Mouse (Mus musculus) kidney, embryonic 14.5 days (tissue): ENCODE results near the gene Eps15. TPM values are rescaled to one million over a fixed set of nuclear protein-coding genes. Genes with fewer than 3 reads are reported as not detected.

Source experiments
- ATAC-seq: fragments of 200-750 bp; cut with Nextera tagmentation; 2 replicates; pipeline ENCODE4 v1.8.0; 2017; ENCODE audit warnings: moderate number of reproducible peaks, mild to moderate bottlenecking, moderate TSS enrichment, moderate library complexity; ENCODE audit not compliant: low FRiP score, low TSS enrichment
- H3K27ac ChIP-seq: fragments of 300-500 bp; sonication (generic); 2 replicates; pipeline ENCODE4 v1.5.1; 2014; ENCODE audit warnings: low read depth, mild to moderate bottlenecking, low read length, moderate library complexity, mixed read lengths
- H3K27me3 ChIP-seq: fragments of 300-500 bp; sonication (generic); 2 replicates; pipeline ENCODE4 v1.6.1; 2014; ENCODE audit warnings: mild to moderate bottlenecking, low read length; ENCODE audit not compliant: control insufficient read depth, insufficient read depth
- H3K36me3 ChIP-seq: fragments of 300-500 bp; sonication (generic); 2 replicates; pipeline ENCODE4 v1.6.1; 2014; ENCODE audit warnings: low read length, mixed read lengths; ENCODE audit not compliant: control insufficient read depth, insufficient read depth
- H3K4me1 ChIP-seq: fragments of 300-500 bp; sonication (generic); 2 replicates; pipeline ENCODE4 v1.6.1; 2014; ENCODE audit warnings: low read length, mixed read lengths; ENCODE audit not compliant: control insufficient read depth, insufficient read depth
- H3K4me2 ChIP-seq: fragments of 300-500 bp; sonication (generic); replicated peaks from 2 replicates; pipeline ENCODE4 v1.6.1; 2014; ENCODE audit warnings: low read depth, mild to moderate bottlenecking, low read length
- H3K4me3 ChIP-seq: fragments of 300-500 bp; sonication (generic); 2 replicates; pipeline ENCODE4 v1.5.1; 2014; ENCODE audit warnings: mild to moderate bottlenecking, low read length
- H3K9ac ChIP-seq: fragments of 300-500 bp; sonication (generic); 2 replicates; pipeline ENCODE4 v1.6.1; 2014; ENCODE audit warnings: low read depth, mild to moderate bottlenecking, low read length, moderate library complexity
- H3K9me3 ChIP-seq: fragments of 300-500 bp; sonication (generic); 2 replicates; pipeline ENCODE4 v1.6.1; 2016; ENCODE audit warnings: low read length; ENCODE audit not compliant: control insufficient read depth
- WGBS: fragments of 180-500 bp; shearing (Covaris S2); extraction: QIAGEN DNeasy Blood & Tissue Kit; methylation state at CpG from one replicate; pipeline ENCODE4 v1.1.7; 2014; 5-methylcytosine and 5-hydroxymethylcytosine counted together
- polyA plus RNA-seq: library from polyadenylated mRNA; unstranded; fragments of >200 nt; fragmentation: Nextera tagmentation; extraction: Ambion mirVana; gene quantifications from 2 replicates; pipeline ENCODE4 v1.2.1, GENCODE M21; 2014

The Eps15 gene
- polyA plus RNA-seq, 1 experiment from 2014 or later: 41.6 TPM

- 90% methylated on average over 1 of the region's 1 CpGs for WGBS
- peaks cover 6% of the 10 kb centered on the region; the same call in 1 of the 2 replicates for H3K4me1 ChIP-seq
- H3K4me2 ChIP-seq: no peak overlapping the region; the same call in 1 of the 2 replicates
Measured at GRCm38 (mm10) chr4:109281946-109282345, 1.9 kb downstream of the Eps15 start.

GRCm38 (mm10) chr4:109294629-109295028 is 14.6 kb downstream of the Eps15 start:
- no peaks in the 10 kb centered on the region for H3K27me3 ChIP-seq
- H3K9ac ChIP-seq: no peak overlapping the region
- no peak for ATAC-seq
- H3K9me3 ChIP-seq: no peaks in the 10 kb centered on the region
- H3K4me1 ChIP-seq: no peaks in the 10 kb centered on the region
- no peaks in the 10 kb centered on the region for H3K36me3 ChIP-seq
- no peak overlapping the region for H3K4me2 ChIP-seq
- H3K4me3 ChIP-seq: no peak overlapping the region
- no peak overlapping the region for H3K27ac ChIP-seq

More at GRCm38 (mm10) chr4:109281946-109282345, 1.9 kb downstream of the Eps15 start:
- Histone ChIP-seq H3K27me3 (no peaks in the 10 kb centered on the region), H3K9me3 (no peaks in the 10 kb centered on the region), H3K36me3 (no peaks in the 10 kb centered on the region), H3K9ac (no peak overlapping the region), H3K27ac (no peak overlapping the region), H3K4me3 (no peak overlapping the region)
- ATAC-seq: no peak

GRCm38 (mm10) chr4:109296510-109296909 is 16.4 kb downstream of the Eps15 start:
- no peak overlapping the region for H3K27ac ChIP-seq
- no peaks in the 10 kb centered on the region for H3K9me3 ChIP-seq
- no peak overlapping the region for H3K4me3 ChIP-seq
- H3K4me2 ChIP-seq: no peak overlapping the region
- H3K27me3 ChIP-seq: no peaks in the 10 kb centered on the region
- no peaks in the 10 kb centered on the region for H3K36me3 ChIP-seq
- H3K4me1 ChIP-seq: no peaks in the 10 kb centered on the region
- no peak for ATAC-seq
- WGBS: 71% methylated on average over 2 of the region's 2 CpGs
- no peak overlapping the region for H3K9ac ChIP-seq

GRCm38 (mm10) chr4:109299136-109299535 is 19.1 kb downstream of the Eps15 start:
- no peaks in the 10 kb centered on the region for H3K9me3 ChIP-seq
- ATAC-seq: no peak
- H3K4me2 ChIP-seq: no peak overlapping the region
- H3K36me3 ChIP-seq: no peaks in the 10 kb centered on the region
- H3K27me3 ChIP-seq: no peaks in the 10 kb centered on the region
- no peak overlapping the region for H3K9ac ChIP-seq
- no peak overlapping the region for H3K27ac ChIP-seq
- no peak overlapping the region for H3K4me3 ChIP-seq
- H3K4me1 ChIP-seq: no peaks in the 10 kb centered on the region

- Histone ChIP-seq H3K27ac (no peak overlapping the region), H3K9me3 (no peaks in the 10 kb centered on the region), H3K36me3 (peaks cover 11% of the 10 kb centered on the region; the same call in 1 of the 2 replicates), H3K9ac (no peak overlapping the region), H3K4me2 (no peak overlapping the region), H3K27me3 (no peaks in the 10 kb centered on the region), H3K4me3 (no peak overlapping the region), H3K4me1 (no peaks in the 10 kb centered on the region)
- ATAC-seq: no peak
Measured at GRCm38 (mm10) chr4:109316941-109317894, 37.1 kb downstream of the Eps15 start.

- no peak for ATAC-seq
- Histone ChIP-seq H3K27ac (no peak overlapping the region), H3K4me2 (no peak overlapping the region), H3K27me3 (no peaks in the 10 kb centered on the region), H3K36me3 (peaks cover 13% of the 10 kb centered on the region), H3K4me1 (no peaks in the 10 kb centered on the region), H3K4me3 (no peak overlapping the region), H3K9ac (no peak overlapping the region), H3K9me3 (no peaks in the 10 kb centered on the region)
- WGBS: 80% methylated on average over 4 of the region's 4 CpGs
Measured at GRCm38 (mm10) chr4:109336796-109337195, 56.7 kb downstream of the Eps15 start.

GRCm38 (mm10) chr4:109341222-109341621 is 61.2 kb downstream of the Eps15 start:
- no peak overlapping the region for H3K9ac ChIP-seq
- H3K27me3 ChIP-seq: no peaks in the 10 kb centered on the region
- peaks cover 5% of the 10 kb centered on the region for H3K36me3 ChIP-seq
- no peak overlapping the region for H3K4me2 ChIP-seq
- ATAC-seq: no peak
- WGBS: 74% methylated on average over 1 of the region's 1 CpGs
- no peak overlapping the region for H3K27ac ChIP-seq
- H3K9me3 ChIP-seq: no peaks in the 10 kb centered on the region
- H3K4me1 ChIP-seq: no peaks in the 10 kb centered on the region
- H3K4me3 ChIP-seq: no peak overlapping the region

GRCm38 (mm10) chr4:109342783-109343485 is 62.9 kb downstream of the Eps15 start:
- Histone ChIP-seq H3K4me3 (no peak overlapping the region), H3K9ac (no peak overlapping the region), H3K27me3 (no peaks in the 10 kb centered on the region), H3K4me1 (no peaks in the 10 kb centered on the region), H3K4me2 (no peak overlapping the region), H3K36me3 (peaks cover 2% of the 10 kb centered on the region; the same call in 1 of the 2 replicates), H3K9me3 (no peaks in the 10 kb centered on the region), H3K27ac (no peak overlapping the region)
- ATAC-seq: no peak
- 52% methylated on average over 4 of the region's 4 CpGs for WGBS

GRCm38 (mm10) chr4:109343909-109344308 is 63.8 kb downstream of the Eps15 start:
- H3K9me3 ChIP-seq: no peaks in the 10 kb centered on the region

More at GRCm38 (mm10) chr4:109343909-109344308, 63.8 kb downstream of the Eps15 start:
- no peaks in the 10 kb centered on the region for H3K4me1 ChIP-seq
- no peaks in the 10 kb centered on the region for H3K27me3 ChIP-seq
- no peak overlapping the region for H3K27ac ChIP-seq
- H3K4me2 ChIP-seq: no peak overlapping the region
- WGBS: 67% methylated on average over 5 of the region's 5 CpGs
- no peak for ATAC-seq
- H3K4me3 ChIP-seq: no peak overlapping the region
- H3K9ac ChIP-seq: no peak overlapping the region
- H3K36me3 ChIP-seq: peaks cover 2% of the 10 kb centered on the region; the same call in 1 of the 2 replicates
